Mouse (Mus musculus): ENCODE data around the gene Glrb.

DNA sequence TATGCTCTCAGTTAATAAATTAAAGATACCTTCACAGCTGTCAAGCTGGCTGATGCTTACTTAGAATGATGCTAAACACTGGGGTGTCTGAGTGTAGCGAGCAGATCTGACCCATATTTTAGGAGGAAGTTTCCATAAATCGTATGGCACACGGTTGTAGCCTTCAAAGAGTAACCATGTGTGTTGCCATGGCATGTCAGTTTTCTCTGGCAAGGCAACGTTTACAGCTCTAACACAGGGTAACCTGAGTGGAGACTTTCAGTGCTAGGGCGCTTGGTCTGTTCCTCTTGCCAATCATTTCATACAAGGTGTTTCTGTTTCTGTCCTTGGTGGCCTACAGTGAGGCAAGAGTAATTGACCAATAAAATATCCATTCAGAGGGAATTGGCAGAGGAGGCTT, 73.6 kb downstream of the Glrb start:
- TF ChIP-seq CTCF (IDR thresholded peaks at IDR 0.05 in 2 of 3, conservative IDR thresholded peaks at IDR 0.05 in 1 of 3; ENCODE audit: control insufficient read depth in 1 of 3, insufficient read depth in 1 of 3, low read depth in 2 of 3, low read length in 3 of 3, poor library complexity in 1 of 3, severe bottlenecking in 1 of 3) (no peak), POLR2AphosphoS5 (IDR thresholded peaks at IDR 0.05; ENCODE audit: borderline replicate concordance, low read depth, low read length) (no peak), BHLHE40 (IDR thresholded peaks at IDR 0.05; ENCODE audit: borderline replicate concordance, low read depth, low read length) (no peak), ZNF384 (IDR thresholded peaks at IDR 0.05; ENCODE audit: low read depth, low read length) (no peak), GATA1 (IDR thresholded peaks at IDR 0.05; ENCODE audit: low read depth, low read length) (no peak), POLR2AphosphoS2 (IDR thresholded peaks at IDR 0.05; ENCODE audit: low read length) (no peak), POLR2A (IDR thresholded peaks at IDR 0.05; ENCODE audit: control insufficient read depth in 1 of 2, insufficient read depth in 1 of 2, low read depth in 1 of 2, low read length in 2 of 2, poor library complexity in 1 of 2) (no peak), EP300 (IDR thresholded peaks at IDR 0.05; ENCODE audit: low read depth in 1 of 2, low read length in 2 of 2) (no peak), ZKSCAN1 (IDR thresholded peaks at IDR 0.05; ENCODE audit: low read depth, low read length) (no peak), KAT2A (conservative IDR thresholded peaks at IDR 0.05; ENCODE audit: low read depth, low read length) (no peak)
